Mouse (Mus musculus) adrenal gland, postnatal 14 days (tissue): ENCODE results near the gene Clec18a. TPM values are rescaled to one million over a fixed set of nuclear protein-coding genes. Genes with fewer than 3 reads are reported as not detected.

Source experiments
- microRNA-seq, 2 experiments: library from miRNA; unstranded; fragments of <30 nt; microRNA quantifications; one replicate each; pipeline ENCODE4 v1.2.0; 2021
- total RNA-seq: library from RNA; stranded (reverse); gene quantifications from 2 replicates; pipeline ENCODE4 v1.2.3, GENCODE M21; 2021

Clec18a gene
- total RNA-seq, 1 experiment from 2014 or later, result not detected

Small RNA genes within 50 kb of the gene (microRNA-seq; reads per million reads assigned to microRNA genes)
- gene Gm24103 (0 reads per million in 2 experiments), gene Mir3473d (0 to 0.38 reads per million in 2 experiments)

Other genes with a start within 250 kb of the Clec18a start
- 74.1 and 87.0 TPM in 2 replicates for gene Cog4, start 245.8 kb downstream of the Clec18a start, total RNA-seq
- gene Sf3b3, start 245.6 kb downstream of the Clec18a start, total RNA-seq, result 68.2 and 79.1 TPM in 2 replicates
- gene Fuk, start 189.9 kb downstream of the Clec18a start, total RNA-seq, result 7.6 and 10.4 TPM in 2 replicates
- 18.5 and 21.6 TPM in 2 replicates for gene St3gal2, start 172.5 kb downstream of the Clec18a start, total RNA-seq
- gene Ddx19a, start 94.6 kb downstream of the Clec18a start, total RNA-seq, result 47.4 and 54.0 TPM in 2 replicates
- 12.1 and 12.6 TPM in 2 replicates for gene Ddx19b, start 60.7 kb downstream of the Clec18a start, total RNA-seq
- 83.5 and 95.6 TPM in 2 replicates for gene Aars, start 59.3 kb downstream of the Clec18a start, total RNA-seq
- gene Exosc6, start 36.1 kb downstream of the Clec18a start, total RNA-seq, result not detected in 2 replicates
- gene Pdpr, start 2.2 kb upstream of the Clec18a start, total RNA-seq, result 41.4 and 47.2 TPM in 2 replicates
- 95.5 and 98.6 TPM in 2 replicates for gene Glg1, start 166.8 kb upstream of the Clec18a start, total RNA-seq
- 46.5 and 49.0 TPM in 2 replicates for gene Rfwd3, start 207.8 kb upstream of the Clec18a start, total RNA-seq
- gene Mlkl, start 245.8 kb upstream of the Clec18a start, total RNA-seq, result 14.0 and 19.1 TPM in 2 replicates